Mouse (Mus musculus): ENCODE data around the gene Teddm3.

DNA sequence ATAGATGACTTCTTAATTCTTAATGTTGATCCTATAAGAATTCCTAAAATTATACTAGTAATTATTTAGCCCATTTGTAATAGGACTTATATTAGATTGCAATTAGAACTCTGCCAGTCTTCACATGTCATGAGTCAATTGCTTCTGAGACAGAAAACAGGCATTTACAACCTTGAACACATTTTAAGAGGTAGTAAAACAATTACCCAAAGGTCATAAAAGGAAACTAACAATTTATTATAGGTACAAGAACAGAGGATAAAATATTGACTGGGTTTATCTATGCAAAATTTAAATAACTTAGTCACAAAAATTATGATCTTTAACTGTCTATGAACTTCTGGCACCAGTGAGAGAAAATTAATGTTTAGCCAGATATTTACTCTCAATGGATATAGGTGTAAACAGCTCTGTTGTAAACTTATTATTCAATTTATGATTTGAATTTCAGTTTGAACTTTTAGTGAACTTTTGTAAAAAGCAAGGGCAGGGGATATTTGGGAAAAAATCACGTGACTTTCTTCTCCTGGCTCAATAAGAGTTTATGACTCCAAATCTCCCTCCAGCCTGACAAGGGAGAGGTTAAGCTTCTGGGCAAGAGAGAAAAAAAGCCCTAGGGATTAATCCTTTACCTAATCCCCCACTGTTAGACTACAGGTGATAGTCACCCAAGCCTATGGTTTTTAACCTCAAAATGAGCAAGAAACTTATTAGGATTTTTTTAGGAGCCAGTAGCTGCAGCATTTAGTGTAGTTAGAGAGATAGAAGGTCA lies 17.3 kb downstream of the Teddm3 start:
- TF ChIP-seq CTCF (IDR thresholded peaks at IDR 0.05; ENCODE audit: low read depth) (no peak), EP300 (IDR thresholded peaks at IDR 0.05; ENCODE audit: low read depth) (no peak)

Measured in heart, postnatal 0 days (tissue).